Mouse (Mus musculus) macrophage (primary cell): ENCODE data around the gene Lck. TPM values are rescaled to one million over a fixed set of nuclear protein-coding genes. Genes with fewer than 3 reads are reported as not detected.

Source experiments
- H3K27ac ChIP-seq: fragments of 350-480 bp; formaldehyde crosslinking; 2 replicates; pipeline ENCODE4 v1.9.0; 2021
- H3K36me3 ChIP-seq: fragments of 350-480 bp; formaldehyde crosslinking; 2 replicates; pipeline ENCODE4 v1.9.0; 2021; ENCODE audit errors: inconsistent target
- H3K4me3 ChIP-seq: fragments of 350-480 bp; formaldehyde crosslinking; 2 replicates; pipeline ENCODE4 v1.9.0; 2021; ENCODE audit errors: inconsistent target
- H3K79me2 ChIP-seq: fragments of 350-480 bp; formaldehyde crosslinking; 2 replicates; pipeline ENCODE4 v1.9.0; 2021; ENCODE audit errors: inconsistent target
- WGBS: methylation state at CpG from one replicate; pipeline ENCODE4 v1.1.7; 2026; ENCODE audit warnings: inconsistent platforms; ENCODE audit not compliant: missing documents; 5-methylcytosine and 5-hydroxymethylcytosine counted together
- polyA plus RNA-seq: library from polyadenylated mRNA; stranded (reverse); fragments of 250-400 nt; gene quantifications from 3 replicates; pipeline ENCODE4 v1.2.4, GENCODE M21; 2018; ENCODE audit warnings: inconsistent platforms

Gene Lck
- polyA plus RNA-seq, 1 experiment from 2014 or later = 0.57 TPM

GRCm38 (mm10) chr4:129513086-129513767 is 60.2 kb downstream of the Lck start, which contains the start of gene Marcksl1:
TSS of gene Marcksl1 (plus strand) at chr4:129513581.
- no peak within 1 kb of the TSS; the same call in 1 of the 2 replicates for H3K4me3 ChIP-seq
- WGBS = 17% methylated on average over 40 of the region's 47 CpGs
- peaks cover 6% of the 10 kb centered on the region; the same call in 1 of the 2 replicates for H3K79me2 ChIP-seq
- no peak within 1 kb of the TSS for H3K27ac ChIP-seq
- H3K36me3 ChIP-seq = peaks cover 11% of the 10 kb centered on the region; the same call in 1 of the 2 replicates

- Histone ChIP-seq H3K27ac (no peak overlapping the region), H3K79me2 (peaks cover 6% of the 10 kb centered on the region; the same call in 1 of the 2 replicates)
Measured at GRCm38 (mm10) chr4:129511413-129512096, 61.9 kb downstream of the Lck start.

DNA sequence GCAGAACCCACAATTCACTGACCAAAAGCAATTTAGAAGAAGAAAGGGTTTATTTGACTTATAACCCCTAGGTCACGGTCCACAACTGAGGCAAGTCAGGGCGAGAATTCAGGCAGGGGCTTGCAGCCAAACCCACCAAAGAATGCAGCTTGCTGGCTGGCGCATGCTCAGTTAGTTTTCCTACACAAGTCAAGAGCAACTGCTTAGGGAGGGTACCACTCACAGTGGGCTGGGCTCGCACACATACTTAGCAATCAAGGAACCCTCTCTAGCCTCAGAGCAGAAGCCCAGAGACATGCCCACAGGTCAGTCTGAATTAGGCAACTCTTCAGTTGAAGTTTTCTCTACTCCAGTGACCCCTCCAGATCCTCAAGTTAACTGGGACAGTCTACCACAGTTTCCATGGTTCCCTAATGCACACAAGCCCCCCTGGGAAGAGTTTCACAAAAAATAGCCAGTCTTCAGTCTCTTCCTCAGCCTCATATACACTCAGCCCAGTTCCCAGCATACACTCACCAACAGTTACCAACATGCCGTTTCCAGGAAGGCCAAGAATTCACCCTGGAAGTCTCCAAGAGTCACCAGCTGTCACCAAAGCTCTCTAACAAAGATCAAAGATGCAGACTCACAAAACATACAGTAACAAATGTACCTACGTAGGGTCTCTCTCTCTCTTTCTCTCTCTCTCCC is 62.6 kb downstream of the Lck start:
- no peak overlapping the region for H3K4me3 ChIP-seq

More at GRCm38 (mm10) chr4:129511413-129512096, 61.9 kb downstream of the Lck start:
- 95% methylated on average over 6 of the region's 6 CpGs for WGBS
- 0 out of 2 replicates have a peak, but pooled peaks cover 2% of the 10 kb centered on the region for H3K36me3 ChIP-seq
- no peak overlapping the region for H3K4me3 ChIP-seq

GRCm38 (mm10) chr4:129509650-129510049 is 63.8 kb downstream of the Lck start:
- 93% methylated on average over 3 of the region's 3 CpGs for WGBS
- no peaks in the 10 kb centered on the region for H3K36me3 ChIP-seq

More for the DNA sequence above, 62.6 kb downstream of the Lck start:
- WGBS = 89% methylated on average over 6 of the region's 6 CpGs
- H3K27ac ChIP-seq = no peak overlapping the region
- no peaks in the 10 kb centered on the region for H3K36me3 ChIP-seq
- H3K79me2 ChIP-seq = peaks cover 6% of the 10 kb centered on the region; the same call in 1 of the 2 replicates

GRCm38 (mm10) chr4:129508834-129509600 is 64.4 kb downstream of the Lck start:
- no peak overlapping the region for H3K27ac ChIP-seq
- H3K79me2 ChIP-seq = no peaks in the 10 kb centered on the region
- 87% methylated on average over 15 of the region's 15 CpGs for WGBS
- H3K4me3 ChIP-seq = no peak overlapping the region
- no peaks in the 10 kb centered on the region for H3K36me3 ChIP-seq

More at GRCm38 (mm10) chr4:129509650-129510049, 63.8 kb downstream of the Lck start:
- Histone ChIP-seq H3K4me3 (no peak overlapping the region), H3K27ac (no peak overlapping the region), H3K79me2 (peaks cover 1% of the 10 kb centered on the region; the same call in 1 of the 2 replicates)

DNA sequence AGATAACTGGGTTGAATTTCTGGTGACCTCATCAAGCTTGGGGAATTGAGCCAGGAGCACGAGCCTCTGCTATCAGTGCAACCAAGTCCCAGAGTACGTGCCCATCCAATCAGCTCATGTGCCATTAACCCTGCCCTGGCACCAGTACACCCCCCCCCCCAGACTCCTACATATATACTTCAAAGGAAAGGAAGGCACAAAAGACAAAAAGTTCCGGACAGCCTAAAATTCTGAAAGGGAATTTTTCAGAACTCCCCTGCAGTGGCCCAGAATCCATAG is 65.3 kb downstream of the Lck start:
- H3K4me3 ChIP-seq = no peak overlapping the region
- no peak overlapping the region for H3K27ac ChIP-seq
- H3K36me3 ChIP-seq = no peaks in the 10 kb centered on the region
- H3K79me2 ChIP-seq = no peaks in the 10 kb centered on the region
- 72% methylated on average over 3 of the region's 3 CpGs for WGBS

DNA sequence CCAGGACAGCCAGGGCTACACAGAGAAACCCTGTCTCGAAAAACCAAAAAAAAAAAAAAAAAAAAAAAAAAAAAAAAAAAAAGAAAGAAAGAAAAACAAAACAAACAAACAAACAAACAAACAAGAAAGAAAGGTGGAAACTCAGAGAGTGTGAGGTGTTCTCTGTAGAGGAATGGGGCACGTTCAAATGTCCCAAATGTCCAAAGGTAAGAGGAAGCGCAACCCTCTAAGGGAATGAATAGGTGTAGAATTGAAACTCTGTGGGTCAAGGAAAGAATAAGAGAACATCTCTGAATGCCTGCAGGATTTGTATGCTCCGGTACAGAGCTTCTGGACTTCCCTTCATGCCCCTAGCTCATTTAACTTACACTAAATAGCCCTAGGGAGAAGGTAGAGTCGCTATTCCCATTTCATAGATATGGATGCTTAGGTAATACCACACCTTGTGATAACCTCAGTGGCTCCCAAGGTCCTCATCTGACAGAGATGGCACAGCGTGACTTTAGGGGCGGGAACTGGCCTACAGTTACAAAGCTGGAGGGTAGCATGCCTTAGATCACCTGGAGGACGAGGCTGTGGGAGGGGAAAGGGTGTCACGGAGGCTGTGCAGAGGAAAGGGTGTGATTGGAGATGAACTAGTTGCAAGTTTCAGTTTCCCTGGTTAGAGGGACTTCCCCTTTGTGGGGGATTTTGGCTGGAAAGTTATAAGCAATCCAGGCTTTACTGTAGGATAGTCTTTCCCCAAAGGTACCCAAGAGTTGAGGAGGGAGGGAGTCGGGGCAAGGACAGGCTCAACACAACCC is 65.8 kb downstream of the Lck start:
- Histone ChIP-seq H3K4me3 (no peak overlapping the region), H3K36me3 (no peaks in the 10 kb centered on the region), H3K27ac (no peak overlapping the region), H3K79me2 (no peaks in the 10 kb centered on the region)
- 52% methylated on average over 9 of the region's 10 CpGs for WGBS

DNA sequence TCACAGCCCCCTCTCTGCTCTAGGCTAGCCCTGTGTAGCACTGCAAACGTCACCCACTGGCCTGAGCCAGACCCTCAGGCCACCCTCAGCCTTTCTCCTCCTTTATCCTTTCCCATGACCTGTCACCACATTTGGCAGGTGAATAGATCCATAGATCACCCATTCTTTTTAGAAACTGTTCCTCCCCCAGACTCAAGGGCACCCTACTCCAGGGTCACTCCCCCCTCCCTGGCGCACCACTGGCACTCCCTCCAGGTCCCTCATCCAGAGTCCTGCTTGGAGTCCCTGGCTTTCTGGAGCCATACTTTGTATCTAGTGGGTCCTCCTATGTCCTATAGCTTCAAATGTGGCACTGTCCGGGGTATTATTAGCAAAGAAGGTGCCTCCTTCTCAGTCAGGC is 67.9 kb downstream of the Lck start:
- Histone ChIP-seq H3K36me3 (no peaks in the 10 kb centered on the region), H3K27ac (no peak overlapping the region), H3K79me2 (no peaks in the 10 kb centered on the region), H3K4me3 (no peak overlapping the region)
- 100% methylated on average over 3 of the region's 3 CpGs for WGBS

- no peak overlapping the region for H3K4me3 ChIP-seq
- no peaks in the 10 kb centered on the region for H3K36me3 ChIP-seq
- WGBS = 59% methylated on average over 11 of the region's 11 CpGs
- H3K79me2 ChIP-seq = no peaks in the 10 kb centered on the region
- no peak overlapping the region for H3K27ac ChIP-seq
Measured at GRCm38 (mm10) chr4:129502901-129503444, 70.5 kb downstream of the Lck start.

- no peaks in the 10 kb centered on the region for H3K36me3 ChIP-seq
- 66% methylated on average over 9 of the region's 9 CpGs for WGBS
- no peak overlapping the region for H3K4me3 ChIP-seq
- no peaks in the 10 kb centered on the region for H3K79me2 ChIP-seq
- H3K27ac ChIP-seq = no peak overlapping the region
Measured at GRCm38 (mm10) chr4:129502327-129502888, 71.0 kb downstream of the Lck start.

DNA sequence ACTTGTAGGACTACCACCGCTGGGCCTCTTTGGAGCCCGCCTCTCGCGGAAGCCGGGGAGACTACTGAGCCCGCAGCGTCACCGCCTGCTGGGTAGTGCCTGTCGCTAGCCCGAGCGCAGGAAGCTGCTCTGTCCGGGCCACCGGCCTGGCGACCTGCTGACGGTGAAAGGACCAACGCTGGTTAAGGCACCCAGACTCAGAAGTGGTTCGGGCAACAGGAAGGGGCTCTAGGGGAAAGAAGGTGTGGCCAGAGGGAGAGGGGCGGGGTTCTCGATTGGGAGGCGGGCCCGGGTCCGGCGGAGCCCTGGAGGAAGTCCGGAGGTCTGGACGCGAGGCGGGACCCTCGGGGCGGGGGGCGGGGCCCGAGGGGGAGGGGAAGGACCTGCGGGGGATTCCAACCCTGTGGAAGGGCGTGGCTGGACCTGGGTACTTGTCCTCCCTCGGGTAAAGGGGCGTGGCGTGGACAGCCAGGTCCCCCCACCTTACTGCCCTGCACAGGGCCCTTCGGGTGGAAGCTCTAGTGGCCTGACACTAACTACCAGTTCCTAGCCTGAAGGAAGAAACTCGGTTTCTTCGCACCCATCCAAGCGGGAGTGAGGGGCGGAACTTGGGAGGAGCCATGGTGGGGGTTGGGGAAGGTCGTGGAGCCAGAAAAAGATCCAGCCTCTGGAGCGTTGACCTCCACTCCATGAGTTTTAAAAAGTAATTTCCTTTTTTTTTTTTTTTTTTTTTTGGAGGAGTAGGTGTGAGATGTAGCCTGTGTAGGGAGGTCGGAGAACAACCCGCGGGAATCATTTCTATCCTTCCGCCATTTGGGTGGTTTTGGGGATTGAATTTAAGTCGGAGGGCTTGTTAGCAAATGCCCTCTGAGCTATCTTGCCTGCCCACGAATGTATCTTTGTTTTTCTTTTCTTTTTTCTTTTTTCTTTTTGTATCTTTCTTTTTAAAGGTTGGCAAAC is 72.6 kb downstream of the Lck start:
- Histone ChIP-seq H3K4me3 (peak overlapping the region; percentile 31), H3K27ac (peak overlapping the region; percentile 62), H3K79me2 (no peaks in the 10 kb centered on the region), H3K36me3 (no peaks in the 10 kb centered on the region)
- 5% methylated on average over 47 of the region's 49 CpGs for WGBS

GRCm38 (mm10) chr4:129500017-129500416 is 73.4 kb downstream of the Lck start:
- peak overlapping the region; percentile 31; the same call in 1 of the 2 replicates for H3K4me3 ChIP-seq
- peak overlapping the region; percentile 62 for H3K27ac ChIP-seq
- no peaks in the 10 kb centered on the region for H3K36me3 ChIP-seq
- no peaks in the 10 kb centered on the region for H3K79me2 ChIP-seq
- 83% methylated on average over 8 of the region's 8 CpGs for WGBS
